Mouse (Mus musculus) neutrophil, adult 65 days (primary cell): ENCODE data around the gene Nostrin. TPM values are rescaled to one million over a fixed set of nuclear protein-coding genes. Genes with fewer than 3 reads are reported as not detected.

ENCODE experiments used
- total RNA-seq: library from RNA; stranded (reverse); gene quantifications from 2 replicates; pipeline ENCODE4 v1.2.4, GENCODE M21; 2023

Gene Nostrin
- total RNA-seq = 2.6 and 2.7 TPM in 2 replicates

DNA sequence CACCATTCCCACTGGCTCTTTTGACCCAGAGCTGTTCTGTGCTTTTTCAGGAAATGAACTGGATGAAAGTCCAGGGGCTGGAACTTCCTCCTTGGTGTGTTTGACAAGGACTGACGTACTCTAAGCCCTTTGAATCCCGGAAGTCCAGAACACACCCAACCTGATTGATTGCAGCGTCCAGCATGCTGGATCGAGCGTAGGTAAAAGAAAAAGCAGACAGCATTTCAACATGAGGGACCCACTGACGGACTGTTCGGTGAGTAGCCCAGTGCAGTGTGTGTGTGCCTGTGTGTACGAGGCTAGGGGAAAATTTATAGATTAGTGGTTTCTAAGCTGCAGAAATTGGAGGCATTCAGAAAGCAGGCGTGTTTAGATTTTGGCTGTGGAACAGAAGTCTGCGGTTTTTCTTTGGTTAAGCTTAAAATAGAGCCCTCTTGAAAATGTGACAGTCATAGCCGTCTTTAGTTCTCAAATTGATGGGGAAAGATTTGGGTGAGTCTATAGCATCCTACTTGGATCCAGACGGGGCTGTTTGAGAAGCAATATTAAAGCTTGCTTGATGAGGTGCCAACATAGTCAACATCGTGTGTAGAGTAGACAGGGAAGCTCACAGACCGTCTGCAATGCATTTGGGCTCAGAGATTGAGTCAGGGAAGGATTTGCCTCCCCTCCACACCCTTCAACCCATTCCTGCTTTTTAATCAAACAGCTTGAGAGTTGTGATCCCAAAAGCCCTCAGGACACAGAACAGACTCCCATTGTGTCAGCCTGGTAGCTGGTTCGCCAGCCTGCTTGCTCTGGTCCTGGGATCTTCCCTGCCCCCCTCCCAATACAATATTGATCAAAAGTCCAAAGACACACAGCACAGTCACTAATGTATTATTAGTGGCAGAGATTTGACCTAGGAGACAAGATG, at the start of gene Nostrin:
Gene Nostrin, plus strand, starts transcription at position 140 of the 916 bp plus-strand sequence.

DNA sequence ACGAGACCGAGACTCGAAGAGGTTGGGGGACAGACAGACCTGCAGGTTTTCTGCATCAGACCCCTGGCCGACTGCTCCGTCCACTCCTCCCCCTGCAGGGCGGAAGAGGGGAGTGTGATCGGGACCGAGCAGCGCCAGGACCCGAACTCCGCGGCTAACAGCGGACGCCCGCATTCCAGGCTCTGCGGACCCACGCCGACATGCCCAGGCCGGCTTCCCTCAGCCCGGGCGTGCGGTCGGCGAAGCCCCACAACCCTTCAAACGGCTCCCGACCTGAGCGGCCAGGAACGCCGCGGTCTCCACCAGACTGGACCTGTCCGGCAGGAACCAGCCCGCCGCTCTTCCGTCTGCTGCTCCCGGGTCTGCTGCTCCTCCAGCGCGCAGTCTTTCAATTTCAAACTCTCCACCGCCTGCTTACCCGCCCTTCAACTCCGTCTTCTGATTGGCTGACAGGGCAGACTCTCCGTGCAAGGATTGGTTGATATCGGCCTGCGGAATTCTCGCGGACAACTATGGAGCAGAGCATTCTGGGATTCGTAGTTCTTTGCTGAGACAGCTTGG, 70.3 kb downstream of the Nostrin start, which contains the start of gene Spc25:
Gene Spc25, minus strand, starts transcription at position 404 of the 561 bp plus-strand sequence.

DNA sequence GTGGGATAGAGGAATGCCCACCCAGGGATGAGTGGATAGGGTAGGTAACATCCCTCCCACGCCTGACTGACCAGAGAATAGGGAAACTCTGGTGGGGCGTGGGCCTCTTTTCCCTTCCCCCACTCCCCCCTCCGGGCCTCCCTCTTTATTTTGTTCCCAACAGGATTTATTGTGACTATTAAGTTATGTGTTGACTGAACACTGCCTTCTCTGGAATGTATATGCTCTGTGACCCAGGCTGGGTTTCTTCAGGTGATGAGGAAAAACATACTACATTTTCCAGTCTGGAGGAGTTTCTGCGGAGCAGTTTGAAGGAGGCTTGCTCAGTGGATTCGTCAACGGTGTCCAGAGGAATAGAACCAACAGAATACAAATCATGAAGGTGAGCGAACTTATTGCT, 75.2 kb downstream of the Nostrin start, which contains the start of gene G6pc2:
Gene G6pc2, plus strand, starts transcription at position 301 of the 400 bp plus-strand sequence.

Other genes starting within 250 kb of the Nostrin start
- gene Spc25, start 70.4 kb downstream of the Nostrin start, total RNA-seq = 27.7 and 28.8 TPM in 2 replicates
- gene G6pc2, start 75.3 kb downstream of the Nostrin start, total RNA-seq = not detected in 2 replicates
- gene Abcb11, start 206.8 kb downstream of the Nostrin start, total RNA-seq = not detected in 2 replicates
- gene Dhrs9, start 244.6 kb downstream of the Nostrin start, total RNA-seq = 63.8 and 69.7 TPM in 2 replicates